Mouse (Mus musculus) embryonic facial prominence, embryonic 11.5 days (tissue): ENCODE results near the gene 4933409G03Rik. TPM values are rescaled to one million over a fixed set of nuclear protein-coding genes. Genes with fewer than 3 reads are reported as not detected.

Experiments used
- polyA plus RNA-seq: library from polyadenylated mRNA; unstranded; fragments of >200 nt; fragmentation: Nextera tagmentation; extraction: Ambion mirVana; gene quantifications from 2 replicates; pipeline ENCODE4 v1.2.1, GENCODE M21; 2014

4933409G03Rik gene
- polyA plus RNA-seq, 1 experiment from 2014 or later = not detected

Other genes starting within 250 kb of the 4933409G03Rik start
- gene Stk39, start 110.1 kb upstream of the 4933409G03Rik start, polyA plus RNA-seq = 24.2 and 26.9 TPM in 2 replicates
- not detected in 2 replicates for gene 4932414N04Rik, start 74.1 kb downstream of the 4933409G03Rik start, polyA plus RNA-seq